Mouse (Mus musculus) adrenal gland, adult 2 months (tissue): ENCODE data around the gene Lsamp. TPM values are rescaled to one million over a fixed set of nuclear protein-coding genes. Genes with fewer than 3 reads are reported as not detected.
"Not testable (repeated sequence)": the region's sequence is repeated elsewhere in the genome, so short reads cannot be mapped to it uniquely, and the experiment has no call there.

Source experiments
- DNase-seq: peaks from one replicate; pipeline ENCODE4 v3.0.0; 2021
- polyA plus RNA-seq: library from polyadenylated mRNA; depleted of rRNA; stranded (reverse); fragments of >200 nt; gene quantifications from 2 replicates; pipeline ENCODE4 v1.2.3, GENCODE M21; 2012
- total RNA-seq, 2 experiments: library from RNA; stranded (reverse); gene quantifications; 2 replicates each; pipeline ENCODE4 v1.2.3; 2021

Gene Lsamp
- total and polyA plus RNA-seq, 3 experiments, result 0.79 to 7.0 (median 4.6) TPM

GRCm38 (mm10) chr16:40491606-40492005, 507.4 kb downstream of the Lsamp start:
- DNase-seq, result no peak

- no peak for DNase-seq
These were observed 520.2 kb downstream of the Lsamp start for GRCm38 (mm10) chr16:40504262-40504960.

GRCm38 (mm10) chr16:40509146-40510030, 525.2 kb downstream of the Lsamp start:
- no peak for DNase-seq

- DNase-seq, result no peak
These were observed 552.6 kb downstream of the Lsamp start for GRCm38 (mm10) chr16:40536754-40537153.

DNA sequence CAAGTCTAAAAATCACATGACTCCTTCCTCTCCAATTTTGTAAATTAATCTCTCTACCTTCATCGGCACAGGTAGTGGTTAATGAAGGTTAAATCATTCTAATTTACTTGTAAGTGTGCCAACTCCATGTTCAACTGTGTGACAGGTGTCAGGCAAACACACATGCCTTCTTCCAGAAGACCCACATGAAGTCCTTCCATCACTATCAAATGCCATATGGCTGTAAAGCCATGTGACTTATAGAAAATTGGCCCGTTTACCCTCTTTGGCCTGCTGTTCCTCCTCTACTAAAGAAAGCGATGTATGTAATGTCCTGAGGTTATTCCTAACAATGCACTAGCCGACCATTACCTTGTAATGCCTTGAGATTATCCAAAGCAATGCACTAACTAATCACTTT, 565.5 kb downstream of the Lsamp start:
- DNase-seq, result no peak

GRCm38 (mm10) chr16:40555608-40556007, 571.4 kb downstream of the Lsamp start:
- no peak for DNase-seq

DNA sequence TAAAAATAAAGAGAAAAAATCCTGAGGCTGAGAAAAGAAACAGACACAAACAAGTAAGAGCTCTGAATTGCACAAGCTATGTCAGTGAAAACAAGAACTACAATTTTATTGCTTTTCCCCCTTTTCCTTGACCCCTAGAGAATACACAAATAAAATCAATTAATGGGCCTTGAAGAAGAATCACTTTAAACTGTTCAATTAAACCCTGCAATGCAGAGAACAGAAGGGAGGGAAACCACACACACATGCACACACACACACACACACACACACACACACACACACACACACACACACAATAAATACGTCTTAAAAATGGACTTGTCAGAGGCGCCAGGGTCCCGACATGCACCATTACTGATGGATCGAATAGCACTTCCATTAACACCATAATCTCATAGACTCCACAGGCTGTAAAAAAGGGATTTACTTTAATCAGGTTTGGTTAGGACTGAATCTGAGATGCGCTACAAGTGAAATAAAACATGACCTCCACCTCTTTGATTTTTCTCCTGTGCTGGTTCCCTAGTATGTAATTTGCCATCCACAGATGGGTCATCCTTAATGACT, 573.6 kb downstream of the Lsamp start:
- no peak for DNase-seq

GRCm38 (mm10) chr16:40567431-40567941, 583.3 kb downstream of the Lsamp start:
- DNase-seq, result no peak

DNA sequence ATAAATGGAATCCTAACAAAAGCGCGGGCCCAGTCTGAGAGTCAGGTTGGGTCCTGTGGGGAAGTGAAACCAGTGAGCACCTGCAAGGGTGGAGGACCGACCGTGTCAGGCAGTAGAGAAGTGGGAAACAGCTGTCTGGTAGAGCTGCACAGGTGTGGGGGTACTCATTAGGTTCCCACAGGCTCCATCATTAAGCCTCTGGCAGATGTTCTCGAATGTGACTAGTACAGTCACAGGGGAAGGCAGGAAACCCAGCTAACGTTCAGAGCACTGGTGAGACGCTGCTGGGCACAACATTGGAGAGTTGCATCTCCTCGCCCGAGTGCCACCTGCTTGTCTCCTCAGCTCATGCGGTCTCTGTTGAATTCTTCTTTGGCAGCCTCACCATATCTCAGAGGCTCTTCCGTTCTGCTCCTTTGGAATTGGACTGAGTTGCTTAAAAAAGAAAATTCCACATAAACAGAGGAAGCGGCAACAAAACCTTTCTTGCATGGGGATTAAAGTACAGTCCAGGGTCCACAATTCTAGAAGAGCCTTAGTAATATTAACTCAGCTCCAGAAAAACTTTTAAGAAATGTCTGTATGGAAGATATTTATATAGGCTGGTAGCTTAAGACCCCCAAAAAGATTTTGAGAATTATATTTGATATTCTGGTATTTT, 588.1 kb downstream of the Lsamp start:
- DNase-seq, result no peak

- DNase-seq, result no peak
These were observed 597.9 kb downstream of the Lsamp start for GRCm38 (mm10) chr16:40582076-40582475.

- DNase-seq, result no peak
These were observed 609.0 kb downstream of the Lsamp start for GRCm38 (mm10) chr16:40593161-40593560.

DNA sequence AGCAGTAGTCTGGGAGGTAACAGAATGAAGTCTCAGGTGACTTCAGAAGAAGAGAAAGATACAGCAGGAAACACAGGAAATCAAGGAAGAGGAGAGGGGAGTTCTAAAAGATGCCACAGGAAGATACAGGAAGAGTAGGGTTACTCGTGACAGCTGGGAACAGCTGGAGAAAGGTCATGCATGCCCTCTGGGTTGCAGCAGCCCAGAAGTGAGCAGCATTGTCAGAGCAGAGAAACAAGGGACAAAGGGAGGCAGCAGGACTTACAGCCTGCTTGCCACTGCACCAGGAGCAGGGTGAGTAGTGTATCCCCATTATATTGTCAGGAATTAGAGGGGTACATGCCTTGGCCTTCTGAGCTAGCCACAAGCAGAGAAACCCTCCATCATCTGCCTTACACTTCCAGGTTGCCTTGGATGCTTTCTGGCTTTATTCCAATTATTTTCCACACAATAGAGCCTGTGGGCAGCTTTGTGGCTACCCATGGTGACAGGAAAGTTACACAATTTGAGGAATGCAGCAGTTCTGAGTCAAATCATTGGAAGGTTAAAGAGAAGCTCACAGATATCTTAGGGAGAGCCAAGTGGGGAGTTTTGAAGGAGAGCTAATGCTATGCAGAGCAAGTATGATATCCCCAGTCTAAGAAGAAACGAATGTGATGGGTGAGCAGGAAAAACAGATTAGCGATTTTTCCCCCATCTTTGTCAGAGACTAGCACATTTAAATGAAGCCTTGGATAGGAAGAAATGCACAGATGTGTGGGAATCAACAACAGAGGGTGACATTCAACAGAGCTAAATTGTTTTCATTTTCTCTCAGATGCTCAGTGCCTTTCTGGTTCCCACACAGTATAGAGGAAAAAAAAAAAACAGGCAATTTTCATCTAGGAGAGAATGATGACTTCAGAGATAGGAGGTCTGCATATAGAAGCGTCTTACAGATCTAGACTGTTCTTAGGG, 617.5 kb downstream of the Lsamp start:
- no peak for DNase-seq

- DNase-seq, result no peak
These were observed 623.3 kb downstream of the Lsamp start for GRCm38 (mm10) chr16:40607509-40607908.

DNA sequence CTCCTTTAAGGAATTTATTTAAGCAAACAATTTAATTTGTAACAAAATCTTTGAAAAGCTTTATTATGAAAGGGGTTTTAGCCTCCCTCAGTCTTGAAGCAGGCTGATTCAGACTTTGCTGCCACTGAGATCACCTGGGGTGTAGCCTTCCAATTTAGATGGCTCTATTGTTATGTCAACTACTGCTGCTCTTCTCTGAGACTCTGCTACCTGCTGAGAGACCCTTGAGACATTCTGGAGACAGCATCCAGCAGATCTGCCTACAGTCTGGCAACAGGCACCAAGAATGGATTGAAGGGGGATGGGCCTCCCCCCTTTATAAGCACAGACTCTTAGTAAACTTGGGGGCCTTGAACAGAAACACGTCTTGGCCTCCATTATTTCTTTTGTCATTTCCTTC, 632.5 kb downstream of the Lsamp start:
- DNase-seq, result not testable (repeated sequence)

GRCm38 (mm10) chr16:40621086-40621485, 636.9 kb downstream of the Lsamp start:
- DNase-seq, result not testable (repeated sequence)

GRCm38 (mm10) chr16:40627159-40627558, 643.0 kb downstream of the Lsamp start:
- DNase-seq, result no peak

- no peak for DNase-seq
These were observed 655.6 kb downstream of the Lsamp start for GRCm38 (mm10) chr16:40639621-40640371.

DNA sequence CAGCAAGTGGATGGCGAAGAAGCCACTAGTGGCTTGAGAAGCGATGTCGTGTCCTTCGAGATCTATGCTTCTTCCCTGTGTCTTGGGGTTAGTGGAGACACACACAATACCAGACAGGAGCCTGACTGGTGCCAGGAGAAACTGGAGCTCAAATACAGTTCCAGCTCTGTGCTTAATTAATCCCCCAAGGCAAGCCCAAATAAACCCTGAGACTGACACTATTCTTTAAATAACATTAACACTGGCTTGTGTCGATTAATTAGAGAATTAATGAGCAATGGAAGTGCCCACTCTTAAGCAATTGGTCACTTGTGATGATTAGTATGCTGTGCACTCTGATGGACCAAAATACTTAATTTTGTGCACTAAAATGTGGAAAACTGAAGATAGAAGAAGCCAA, 668.6 kb downstream of the Lsamp start:
- DNase-seq, result no peak

GRCm38 (mm10) chr16:40653508-40653907, 669.3 kb downstream of the Lsamp start:
- no peak for DNase-seq

DNA sequence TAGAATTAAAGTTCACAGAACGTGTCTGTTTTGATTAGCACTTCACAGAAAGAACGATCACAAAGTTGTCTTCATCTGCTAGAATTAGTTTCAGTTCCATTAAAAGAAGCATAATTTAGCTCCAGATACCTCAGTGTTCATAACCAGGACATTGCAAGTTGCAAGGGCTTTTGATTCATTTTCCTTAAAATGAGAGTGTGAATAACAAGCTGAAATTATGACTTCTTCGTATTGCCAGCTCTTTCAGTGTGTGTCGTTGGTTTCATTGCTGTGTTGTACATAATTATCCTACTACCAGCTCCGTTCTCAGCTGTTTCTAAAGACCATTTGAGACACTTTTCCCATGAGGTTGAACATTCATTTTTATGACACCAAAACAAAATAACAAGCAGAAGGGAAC, 672.2 kb downstream of the Lsamp start:
- no peak for DNase-seq
